Mouse (Mus musculus) cerebellum, adult 2 months (tissue): ENCODE results near the gene Slc25a51.

ENCODE experiments used
- CTCF ChIP-seq: fragments of 200-500 bp; IDR thresholded peaks from 2 replicates; pipeline ENCODE4 v1.5.1; 2011; ENCODE audit warnings: low read depth, mild to moderate bottlenecking, control low read depth, low read length, moderate library complexity, borderline replicate concordance; ENCODE audit not compliant: insufficient read depth
- POLR2A ChIP-seq: fragments of 200-500 bp; IDR thresholded peaks from 2 replicates; pipeline ENCODE4 v1.6.1; 2011; ENCODE audit warnings: low read length, control low read depth, borderline replicate concordance; ENCODE audit not compliant: insufficient read depth

GRCm38 (mm10) chr4:45406397-45406796, 2.2 kb downstream of the Slc25a51 start:
- TF ChIP-seq CTCF (no peak), POLR2A (no peak)
